Mouse (Mus musculus) cerebellum, adult 11-12 months (tissue): ENCODE results near the gene Col6a1.
"Not testable (repeated sequence)": the region's sequence is repeated elsewhere in the genome, so short reads cannot be mapped to it uniquely, and the experiment has no call there.

Source experiments
- DNase-seq: peaks from one replicate; pipeline ENCODE4 v3.0.0; 2022

The Col6a1 gene

DNA sequence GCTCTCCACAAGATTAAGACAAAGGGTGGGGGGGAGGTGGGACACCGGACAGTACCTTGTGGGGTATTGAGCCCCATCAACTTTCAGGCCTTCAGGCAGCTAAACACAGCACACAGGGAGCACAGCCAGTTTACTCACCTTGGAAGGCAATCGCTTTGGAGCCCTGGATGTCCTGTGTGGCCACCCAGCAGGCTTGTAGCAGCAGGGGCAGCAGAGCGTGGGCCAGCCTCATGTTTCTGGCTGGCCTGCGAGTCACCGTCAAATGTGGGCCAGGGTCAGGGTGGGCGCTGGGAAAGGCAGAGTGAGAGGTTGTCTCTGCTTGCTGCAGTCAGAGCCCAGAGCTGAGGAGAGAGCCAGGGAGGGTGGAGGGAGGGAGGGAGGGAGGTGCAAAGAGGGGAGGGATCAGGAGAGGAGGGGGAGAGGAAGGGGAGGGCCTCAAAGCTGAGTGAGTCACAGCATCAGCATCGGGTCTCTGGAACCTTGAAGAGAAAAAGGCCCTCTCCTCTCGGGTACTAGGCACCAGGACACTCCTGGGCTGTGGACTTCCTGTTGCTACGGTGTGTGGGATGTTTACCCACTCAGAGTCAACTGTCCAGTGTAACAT, at the start of gene Col6a1:
Col6a1 (minus strand) TSS at position 487 of the 604 bp plus-strand sequence.
- DNase-seq: no peak

- no peak for DNase-seq
These were observed 45.7 kb upstream of the Col6a1 start for GRCm38 (mm10) chr10:76771624-76772023.

GRCm38 (mm10) chr10:76771086-76771485, 45.1 kb upstream of the Col6a1 start:
- DNase-seq: no peak

GRCm38 (mm10) chr10:76769581-76769980, 43.6 kb upstream of the Col6a1 start:
- no peak for DNase-seq

- no peak for DNase-seq
These were observed 40.2 kb upstream of the Col6a1 start for GRCm38 (mm10) chr10:76766196-76766595.

DNA sequence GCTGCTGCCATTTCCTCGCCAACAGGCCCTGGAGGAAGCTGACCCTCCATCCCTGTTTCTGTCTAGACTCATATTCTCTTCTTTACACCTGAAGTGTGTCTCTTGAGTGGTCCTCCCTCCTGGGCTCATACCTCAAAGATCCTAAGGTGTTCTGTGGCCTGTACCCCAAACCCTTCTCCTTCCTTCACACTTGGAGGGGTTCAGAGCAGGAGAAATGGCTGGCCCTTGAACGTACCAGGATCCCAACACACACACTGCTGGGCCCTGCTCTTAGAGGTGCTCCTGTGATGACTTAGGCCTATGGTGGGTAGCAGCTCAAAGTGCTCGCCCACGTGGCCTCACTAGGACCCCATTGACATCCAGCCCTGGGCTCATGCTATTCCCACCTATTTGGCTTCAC, 39.0 kb upstream of the Col6a1 start:
- no peak for DNase-seq

DNA sequence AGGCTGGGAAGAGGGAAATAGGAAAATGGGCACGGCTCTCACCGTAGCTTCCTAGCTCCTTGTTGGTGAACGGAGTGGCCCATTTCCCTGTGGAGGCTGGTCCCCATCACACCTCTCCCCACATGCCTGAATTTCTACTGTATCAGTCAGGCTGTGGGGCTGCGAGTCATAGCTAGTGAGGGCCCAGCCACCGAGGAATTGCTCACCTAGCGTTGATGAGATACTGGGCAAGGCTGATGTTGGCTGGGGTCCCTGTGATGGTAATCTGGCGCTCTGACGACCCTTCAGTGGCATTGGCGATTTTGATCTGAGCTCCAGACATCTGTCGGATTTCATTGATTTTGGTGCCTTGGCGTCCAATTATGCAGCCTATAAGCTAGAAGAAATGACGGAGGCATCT, 37.0 kb upstream of the Col6a1 start:
- no peak for DNase-seq

- DNase-seq: no peak
These were observed 36.4 kb upstream of the Col6a1 start for GRCm38 (mm10) chr10:76762411-76762810.

DNA sequence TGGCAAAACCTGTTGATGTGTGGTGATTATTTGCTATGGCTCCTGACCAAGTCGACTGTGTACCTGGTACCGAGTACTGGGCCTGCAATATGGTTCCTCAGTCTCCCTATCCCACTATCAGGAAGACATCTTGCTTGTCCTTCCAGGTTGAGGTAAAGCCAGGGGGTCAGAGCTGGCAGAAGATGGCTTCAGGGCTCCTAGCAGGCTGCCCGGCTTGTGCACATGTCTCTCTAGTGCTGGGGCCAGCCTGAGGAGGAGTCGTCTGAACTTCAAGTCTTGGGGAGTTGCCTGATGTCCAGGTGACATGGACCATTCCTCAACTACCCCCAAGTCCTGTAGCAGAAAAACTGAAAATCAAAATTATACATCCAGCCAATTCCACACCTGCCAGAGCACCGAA, 33.9 kb upstream of the Col6a1 start:
- DNase-seq: no peak

- no peak for DNase-seq
These were observed 27.7 kb upstream of the Col6a1 start for GRCm38 (mm10) chr10:76753640-76754039.

DNA sequence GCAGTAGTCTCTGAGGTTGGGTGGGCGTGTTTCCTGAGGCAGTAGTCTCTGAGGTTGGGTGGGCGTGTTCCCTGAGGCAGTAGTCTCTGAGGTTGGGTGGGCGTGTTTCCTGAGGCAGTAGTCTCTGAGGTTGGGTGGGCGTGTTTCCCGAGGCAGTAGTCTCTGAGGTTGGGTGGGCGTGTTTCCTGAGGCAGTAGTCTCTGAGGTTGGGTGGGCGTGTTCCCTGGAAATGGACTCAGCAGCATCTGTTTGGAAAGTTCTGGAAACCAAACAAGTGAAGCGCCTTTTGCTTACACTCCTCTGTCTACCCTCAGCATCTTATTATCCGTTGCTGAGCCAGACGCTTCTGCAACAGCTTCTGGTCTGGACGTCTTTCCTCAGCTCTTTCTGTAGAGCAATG, 18.3 kb upstream of the Col6a1 start:
- DNase-seq: not testable (repeated sequence)

DNA sequence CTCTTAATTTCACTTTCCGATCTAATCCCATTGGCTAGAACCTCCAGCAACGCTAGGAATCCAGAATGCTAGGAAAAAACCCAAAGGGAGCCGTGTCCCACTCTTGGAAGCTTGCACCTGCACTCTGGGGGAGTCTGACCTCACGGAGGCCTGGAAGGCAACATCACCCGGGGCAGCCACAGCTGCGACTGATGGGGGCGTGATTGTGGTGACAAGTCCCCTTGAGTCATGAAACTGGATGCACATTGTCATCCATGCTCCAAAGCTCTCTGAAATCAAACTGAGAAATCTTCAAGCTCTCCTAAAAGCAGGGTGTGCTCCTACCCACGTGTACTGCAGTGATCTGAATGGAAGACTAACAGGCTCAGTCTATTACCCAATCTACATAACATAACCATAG, 10.8 kb upstream of the Col6a1 start:
- DNase-seq: no peak

DNA sequence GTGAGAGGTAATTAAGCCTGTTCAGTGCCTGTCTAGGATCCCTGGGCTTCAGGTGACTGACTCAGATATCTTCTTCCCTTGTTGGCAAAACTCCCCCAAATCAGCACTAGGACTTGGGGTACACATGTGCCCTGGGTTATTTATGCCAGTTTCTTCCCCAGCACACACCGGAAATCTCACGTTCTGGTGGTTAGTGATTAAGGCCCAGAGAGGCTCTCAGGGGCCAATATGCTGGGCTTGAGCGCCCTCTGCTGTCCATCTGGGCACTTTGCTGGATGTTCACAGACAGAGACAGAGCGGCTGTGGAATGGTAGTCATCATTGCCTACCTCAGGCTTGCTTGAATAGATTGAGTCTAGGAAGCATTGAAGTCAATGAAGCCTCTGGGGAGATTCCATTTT, 9.0 kb upstream of the Col6a1 start:
- DNase-seq: peak; percentile 62

- no peak for DNase-seq
These were observed 7.7 kb upstream of the Col6a1 start for GRCm38 (mm10) chr10:76733677-76734068.

DNA sequence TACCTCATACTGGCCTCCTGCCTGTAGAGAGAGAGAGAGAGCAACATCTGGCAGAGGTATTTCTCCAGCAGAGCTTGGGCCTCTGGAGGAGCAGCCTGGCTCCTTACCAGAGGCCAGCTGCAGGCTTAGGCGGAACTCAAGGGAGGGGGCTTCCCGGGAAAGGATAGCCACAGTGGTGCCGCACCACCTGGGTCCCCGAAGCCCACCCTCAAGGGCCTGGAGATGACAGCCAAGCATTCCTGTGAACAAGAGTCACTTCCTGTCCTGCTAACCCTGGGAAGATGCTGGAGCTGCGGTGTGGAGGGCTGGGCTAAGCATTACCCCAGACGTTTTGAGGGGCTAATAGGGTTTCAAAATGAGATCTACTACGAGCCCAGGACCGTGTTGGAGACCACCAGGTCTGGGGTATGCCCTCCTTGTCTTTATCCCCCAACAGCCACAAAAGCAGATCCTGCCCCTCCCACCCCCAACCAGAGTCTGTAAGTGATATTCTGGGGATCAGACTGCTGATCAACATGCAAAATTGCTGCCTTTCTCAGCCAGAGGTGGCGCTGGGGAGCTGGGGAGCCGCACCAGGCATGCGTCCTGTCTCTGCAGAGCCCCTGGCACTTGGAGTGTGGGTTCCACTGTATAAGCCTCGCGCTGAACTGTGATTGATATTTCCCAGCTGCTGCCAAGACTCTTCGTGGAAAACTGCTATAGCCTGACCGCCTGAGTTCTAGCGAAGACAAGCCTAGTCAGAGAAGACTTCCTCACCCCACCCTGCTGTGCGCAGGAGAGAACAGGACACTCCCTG, 7.1 kb upstream of the Col6a1 start:
- DNase-seq: no peak

DNA sequence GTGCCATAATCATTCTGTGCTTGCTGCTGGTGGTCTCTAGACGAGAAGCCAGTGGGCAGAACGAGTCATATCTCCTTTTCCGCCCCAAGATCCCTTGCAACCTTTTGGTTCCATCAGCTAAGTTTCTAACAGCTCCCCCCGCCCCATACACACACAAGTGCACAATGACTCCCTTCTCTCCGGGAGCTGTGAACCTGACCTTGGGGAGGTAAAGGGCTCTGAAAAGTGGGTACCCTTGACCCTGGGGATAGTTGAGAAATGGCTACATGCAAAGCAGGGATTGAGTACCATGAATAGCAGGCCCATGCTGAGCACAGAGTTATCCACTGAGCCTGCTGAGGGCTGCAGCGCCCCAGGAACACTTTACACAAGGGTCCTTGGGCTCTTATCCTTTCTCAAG, 6.4 kb upstream of the Col6a1 start:
- DNase-seq: no peak

- DNase-seq: no peak
These were observed 5.8 kb upstream of the Col6a1 start for GRCm38 (mm10) chr10:76731621-76732239.

DNA sequence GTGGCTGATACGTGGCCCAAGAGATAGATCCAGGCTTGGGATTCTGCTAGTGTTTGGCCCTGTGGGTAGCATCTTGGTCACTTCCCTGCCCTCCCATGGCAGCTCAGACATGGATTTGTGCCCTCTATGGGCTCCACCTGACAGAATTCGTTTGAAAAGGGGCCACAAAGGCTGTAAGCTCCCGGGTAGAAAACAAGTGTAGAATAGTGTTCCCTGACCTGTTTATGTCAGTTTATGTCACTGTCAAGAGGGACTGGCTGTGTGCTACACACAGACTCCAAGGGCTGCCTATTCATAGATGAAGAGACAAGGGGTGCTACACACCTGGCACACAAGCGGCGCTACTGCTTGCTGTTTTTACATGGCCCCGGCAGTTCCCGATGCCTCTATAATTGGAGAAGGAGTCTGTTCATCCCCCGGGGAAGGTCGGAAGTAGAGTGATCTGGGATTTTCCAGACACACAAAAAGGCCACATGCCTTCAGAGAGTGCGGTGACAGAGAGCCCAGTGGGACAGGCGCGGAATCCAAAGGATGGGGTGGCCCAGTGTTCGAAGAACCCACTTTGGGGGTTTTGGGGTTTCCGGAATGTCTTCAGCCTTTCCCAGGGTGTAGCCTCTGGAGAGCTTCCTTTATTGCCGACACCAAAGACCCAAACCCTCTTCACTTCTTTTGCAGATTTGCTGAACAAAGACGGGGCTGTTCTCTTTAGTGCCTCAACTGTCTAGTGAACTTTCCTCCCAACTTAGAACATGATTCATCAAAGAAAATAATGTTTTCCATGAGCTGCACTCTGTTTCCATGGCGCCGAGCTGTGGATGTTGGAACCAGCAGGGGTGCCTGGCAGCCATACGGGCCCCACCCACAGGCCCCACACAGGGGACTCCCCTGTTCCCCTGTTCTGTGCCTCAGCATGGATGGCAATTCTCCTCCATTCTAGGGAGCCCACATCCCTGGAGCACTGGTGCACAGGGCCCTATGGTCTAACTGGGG, 4.0 kb upstream of the Col6a1 start:
- no peak for DNase-seq

- no peak for DNase-seq
These were observed 2.4 kb upstream of the Col6a1 start for GRCm38 (mm10) chr10:76728369-76728768.

- DNase-seq: no peak
These were observed 1.3 kb upstream of the Col6a1 start for GRCm38 (mm10) chr10:76727301-76727700.

DNA sequence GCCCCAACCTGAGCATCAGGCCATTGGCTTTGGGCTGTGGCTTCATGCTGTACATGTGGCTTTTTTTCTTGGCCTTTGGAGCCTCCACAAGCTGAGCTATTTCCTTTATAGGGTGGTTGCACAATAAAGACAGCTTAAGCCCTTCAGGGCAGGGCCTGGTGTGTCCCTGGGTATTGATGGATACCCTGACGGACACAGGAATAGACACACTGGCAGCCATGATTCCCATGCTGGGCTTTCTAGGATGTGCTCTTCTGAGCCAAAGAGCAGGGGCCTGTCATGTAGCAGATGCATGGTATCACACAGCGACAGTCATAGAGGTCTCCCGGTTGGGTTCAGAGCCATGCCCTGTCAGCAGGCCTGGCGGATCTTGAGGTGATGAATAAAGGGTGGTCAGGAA, 898 bp upstream of the Col6a1 start:
- DNase-seq: no peak

- no peak for DNase-seq
These were observed 871 bp downstream of the Col6a1 start for GRCm38 (mm10) chr10:76725097-76725496.

DNA sequence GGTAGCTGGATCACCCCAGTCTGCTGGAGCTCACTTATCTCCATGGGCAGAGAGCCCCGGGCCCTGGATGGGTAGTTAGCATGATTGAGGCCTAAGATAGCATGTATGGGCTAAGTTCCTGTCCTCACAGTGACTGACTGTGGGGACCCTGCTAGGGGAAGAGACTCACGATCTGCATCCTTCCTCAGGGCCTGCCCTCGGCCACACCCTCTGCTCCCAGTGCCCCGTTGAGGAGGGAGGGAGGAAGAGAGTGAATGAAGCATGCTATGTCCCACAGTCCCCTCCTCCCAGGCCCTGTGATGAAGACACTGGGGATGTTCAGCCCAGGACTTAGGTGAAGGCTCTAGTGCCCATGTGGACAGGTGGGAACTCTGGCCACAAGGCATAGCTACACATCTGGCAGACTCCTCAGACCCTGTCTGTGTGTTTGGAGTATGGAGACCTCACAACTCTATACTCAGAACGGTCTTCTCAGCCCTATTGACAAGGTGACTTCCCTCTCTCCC, 1.7 kb downstream of the Col6a1 start:
- no peak for DNase-seq
